Mouse (Mus musculus): Measurements from ENCODE around the gene Tmem273. TPM values are rescaled to one million over a fixed set of nuclear protein-coding genes. Genes with fewer than 3 reads are reported as not detected.

Tmem273 gene
- 3.1 TPM for polyA plus RNA-seq (2014; fragmentation: Illumina TruSeq; extraction: RNeasy Lipid Tissue Mini Kit (QIAGEN cat#74804); ENCODE audit: insufficient read depth, low read depth, low replicate concordance)

DNA sequence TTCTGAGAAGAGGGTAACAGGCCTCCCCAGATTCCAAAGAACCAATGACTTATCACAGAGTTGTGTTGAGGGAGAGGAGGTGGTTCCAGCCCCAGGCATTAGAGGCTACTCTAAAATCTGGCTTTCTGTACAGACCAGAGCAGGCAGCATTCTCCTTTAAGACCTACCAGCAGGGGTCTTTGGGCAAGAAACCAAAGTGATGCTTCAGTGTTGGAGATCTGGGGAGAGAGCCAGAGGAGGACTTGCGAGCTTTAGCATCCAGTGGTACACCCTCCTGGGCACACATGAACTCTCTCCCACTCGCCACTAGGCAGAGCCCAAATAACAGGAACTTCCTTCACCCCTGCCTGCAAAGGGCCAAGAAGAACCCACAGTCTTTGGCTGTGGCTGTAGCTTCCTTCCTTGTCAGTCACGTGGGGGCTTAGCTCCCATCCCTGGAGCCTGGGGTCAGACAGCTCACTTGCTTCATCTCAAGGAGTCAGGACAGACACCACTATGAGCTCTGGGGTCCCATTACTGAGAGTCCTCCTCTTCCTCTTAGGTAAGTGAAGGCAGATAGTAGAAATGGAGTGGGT lies at the start of gene Tmem273:
Tmem273 (plus strand) TSS at position 408 of the 575 bp plus-strand sequence.

DNA sequence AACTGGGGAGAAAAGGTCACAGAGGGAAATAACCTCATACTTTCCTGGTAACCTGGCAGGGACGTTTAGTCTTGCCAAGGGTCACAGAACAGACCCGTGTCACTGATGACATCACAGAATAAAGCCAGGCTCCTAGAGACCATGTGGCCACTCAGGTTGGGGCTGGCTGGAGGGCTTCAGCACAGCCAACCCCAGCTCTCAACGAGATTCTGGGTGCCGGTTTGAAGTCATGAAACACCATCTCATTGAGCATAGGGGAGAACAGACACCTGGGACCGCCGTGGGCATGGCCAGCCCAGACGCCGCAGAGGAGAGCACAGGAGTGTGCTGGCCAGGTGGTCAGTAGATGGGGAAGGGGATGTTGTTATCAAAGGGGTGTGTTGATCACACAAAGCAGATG lies 48.1 kb downstream of the Tmem273 start, which contains the start of gene Fam170b:
Fam170b (plus strand) TSS at position 116 of the 400 bp plus-strand sequence.

DNA sequence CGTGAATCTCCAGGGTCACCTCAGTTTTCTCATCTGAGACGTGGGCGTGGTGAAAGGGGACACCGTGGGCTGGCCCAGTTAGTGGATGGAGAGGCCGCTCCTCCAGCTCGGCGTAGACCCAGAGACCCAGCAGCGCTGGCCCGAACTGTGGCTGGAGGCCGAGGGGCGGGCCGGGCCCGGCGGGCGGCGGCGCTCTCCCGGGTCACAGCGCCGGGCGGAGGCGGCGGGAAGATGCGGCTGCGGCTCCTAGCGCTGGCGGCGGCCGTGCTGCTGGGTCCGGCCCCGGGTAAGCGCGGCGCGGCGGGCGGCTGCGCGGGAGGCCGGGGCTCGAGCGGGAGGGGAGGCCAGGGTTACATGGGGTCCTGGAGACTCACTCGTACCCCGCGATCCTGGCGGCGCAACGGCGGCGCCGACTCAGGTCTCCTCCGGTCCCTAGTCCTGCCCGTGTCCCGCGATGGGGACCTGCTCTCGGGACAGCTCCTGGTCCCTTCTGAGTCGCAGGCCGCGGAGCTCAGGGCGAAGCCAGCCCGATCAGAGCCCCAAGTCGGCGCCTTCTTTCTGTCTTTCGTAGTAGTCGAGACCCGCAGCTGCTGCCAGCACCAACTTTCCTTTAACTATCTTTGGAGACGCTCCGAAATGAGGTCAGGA lies 71.0 kb downstream of the Tmem273 start, which contains the start of gene Vstm4:
Vstm4 (plus strand) TSS at position 76 of the 648 bp plus-strand sequence.

Other genes starting within 250 kb of the Tmem273 start
- not detected for gene Prrxl1, start 186.6 kb upstream of the Tmem273 start, polyA plus RNA-seq (2014; fragmentation: Illumina TruSeq; extraction: RNeasy Lipid Tissue Mini Kit (QIAGEN cat#74804); ENCODE audit: insufficient read depth, low read depth, low replicate concordance)
- 0.23 TPM for gene 3425401B19Rik, start 100.7 kb upstream of the Tmem273 start, polyA plus RNA-seq (2014; fragmentation: Illumina TruSeq; extraction: RNeasy Lipid Tissue Mini Kit (QIAGEN cat#74804); ENCODE audit: insufficient read depth, low read depth, low replicate concordance)
- not detected for gene Fam170b, start 48.0 kb downstream of the Tmem273 start, polyA plus RNA-seq (2014; fragmentation: Illumina TruSeq; extraction: RNeasy Lipid Tissue Mini Kit (QIAGEN cat#74804); ENCODE audit: insufficient read depth, low read depth, low replicate concordance)
- 18.7 TPM for gene Vstm4, start 70.8 kb downstream of the Tmem273 start, polyA plus RNA-seq (2014; fragmentation: Illumina TruSeq; extraction: RNeasy Lipid Tissue Mini Kit (QIAGEN cat#74804); ENCODE audit: insufficient read depth, low read depth, low replicate concordance)
- gene Lrrc18, start 205.4 kb downstream of the Tmem273 start, polyA plus RNA-seq (2014; fragmentation: Illumina TruSeq; extraction: RNeasy Lipid Tissue Mini Kit (QIAGEN cat#74804); ENCODE audit: insufficient read depth, low read depth, low replicate concordance): 1.7 TPM